Mouse (Mus musculus): Measurements from ENCODE around the gene Mpig6b.

Mpig6b gene

DNA sequence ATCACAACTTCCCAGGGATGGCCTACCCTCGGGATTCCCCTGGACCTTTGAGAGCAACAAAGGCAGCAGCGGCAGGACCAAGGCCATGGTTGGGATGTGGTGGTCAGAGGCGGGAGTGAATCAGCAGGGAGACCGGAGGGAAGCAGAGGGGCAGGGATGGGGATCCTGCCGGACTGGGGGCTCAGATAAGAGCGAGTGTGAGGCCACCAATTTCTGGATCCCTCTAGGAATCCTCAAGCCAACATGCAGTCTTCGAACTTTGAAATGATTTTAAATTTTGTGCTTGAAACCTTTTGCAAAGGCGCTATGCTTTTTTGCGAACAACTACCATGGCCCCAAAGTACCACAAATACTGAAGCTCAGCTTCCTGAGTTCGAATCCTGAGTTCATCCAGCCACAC is at the start of gene Mpig6b:
Mpig6b (minus strand) TSS at position 101 of the 400 bp plus-strand sequence.
- DNase-seq = no peak

GRCm38 (mm10) chr17:35115046-35116019 is 49.3 kb upstream of the Mpig6b start, which contains the start of gene Ly6g5b:
TSS of gene Ly6g5b (minus strand) at chr17:35115428.
- peak in 1 of 2 experiments; percentile 33 for DNase-seq

- DNase-seq = no peak
Observed at GRCm38 (mm10) chr17:35111774-35112173, 45.8 kb upstream of the Mpig6b start.

DNA sequence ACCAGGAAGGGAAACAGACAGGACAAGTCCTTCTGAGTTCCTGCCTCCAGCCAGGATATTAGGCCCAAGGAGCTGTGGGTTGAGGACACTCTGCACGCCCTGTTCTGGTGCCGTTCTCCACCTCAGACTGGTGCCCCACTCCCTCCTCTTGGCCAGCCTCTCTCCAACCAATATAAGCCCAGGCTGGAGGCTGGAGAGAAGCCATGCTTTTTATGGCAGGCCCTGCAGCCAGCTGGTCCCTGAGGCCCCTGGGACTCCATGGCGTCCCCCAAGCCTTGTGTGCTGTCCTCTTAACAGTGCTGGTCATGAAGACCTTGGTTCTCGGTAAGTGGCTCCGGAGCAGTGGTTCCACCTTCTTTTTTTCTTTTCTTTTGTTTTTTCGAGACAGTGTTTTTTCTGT is 42.1 kb upstream of the Mpig6b start, which contains the start of gene Ly6g5c:
Ly6g5c (plus strand) TSS at position 183 of the 400 bp plus-strand sequence.
- DNase-seq = no peak

DNA sequence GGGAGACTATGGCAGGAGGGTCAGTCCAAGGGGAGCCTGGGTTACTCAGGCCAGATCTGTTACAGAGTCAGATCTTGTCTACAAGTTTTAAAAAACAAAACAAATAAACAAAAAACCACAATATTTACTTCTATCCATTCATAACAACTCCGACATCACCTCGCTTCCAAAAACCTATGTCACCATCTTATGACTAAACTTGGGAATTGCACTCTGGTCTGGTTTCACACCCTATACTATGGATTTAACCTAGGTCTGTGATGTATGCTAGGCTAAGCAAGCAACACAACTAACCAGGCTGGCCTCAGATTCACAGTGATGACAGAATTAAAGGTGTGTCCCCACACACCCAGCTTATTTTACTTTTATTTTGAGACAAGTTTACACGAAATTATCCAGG is 40.5 kb upstream of the Mpig6b start:
- no peak for DNase-seq

DNA sequence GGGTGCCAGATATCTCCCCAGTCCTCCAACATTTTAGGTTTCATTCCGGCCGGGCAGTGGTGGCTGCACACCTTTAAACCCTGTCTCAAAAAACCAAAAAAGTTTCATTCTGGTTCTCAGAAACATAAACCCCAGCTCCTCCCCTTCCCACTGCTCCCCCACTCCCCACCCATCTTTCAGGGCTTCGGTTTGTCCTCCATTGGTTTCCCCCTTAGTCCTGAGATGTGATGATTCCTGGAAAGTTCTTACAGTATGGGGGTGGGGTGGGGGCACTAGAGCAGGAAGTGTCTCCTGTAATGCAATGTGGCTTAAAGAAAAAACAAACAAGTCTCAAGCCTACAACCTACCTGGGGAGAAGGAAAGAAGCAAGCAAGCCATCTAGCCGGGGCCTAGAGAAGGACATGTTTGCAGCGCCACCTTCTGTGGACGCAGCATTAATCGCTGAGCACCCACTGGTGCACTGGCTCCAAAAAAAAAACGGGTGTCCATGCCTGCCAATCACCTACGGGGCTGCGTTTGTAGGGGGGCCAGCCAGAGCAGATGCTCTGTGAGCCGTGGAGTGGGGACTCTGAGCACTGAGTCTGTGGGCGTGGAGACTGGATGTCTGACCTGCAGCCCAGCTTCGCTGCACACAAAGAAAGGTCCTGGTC is 39.9 kb upstream of the Mpig6b start:
- DNase-seq = no peak

DNA sequence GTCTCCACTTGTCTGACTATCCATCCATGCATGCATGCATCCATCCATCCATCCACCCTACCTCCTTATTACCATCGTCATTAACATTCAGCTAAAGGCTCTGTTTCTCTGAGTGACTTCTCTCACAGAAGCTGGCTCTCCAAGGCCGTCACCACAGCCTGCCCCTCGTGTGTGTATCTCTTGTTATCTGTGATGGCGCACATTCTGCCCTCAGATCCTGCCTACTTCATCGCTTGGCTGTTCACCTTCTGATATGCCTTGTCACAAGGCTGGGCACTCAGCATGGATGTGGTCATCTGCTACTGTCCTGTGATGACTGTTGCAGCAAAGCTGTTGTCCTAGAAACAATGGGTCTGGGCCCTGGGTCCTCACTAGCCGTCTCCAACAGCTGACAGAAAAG is 38.8 kb upstream of the Mpig6b start:
- no peak for DNase-seq

DNA sequence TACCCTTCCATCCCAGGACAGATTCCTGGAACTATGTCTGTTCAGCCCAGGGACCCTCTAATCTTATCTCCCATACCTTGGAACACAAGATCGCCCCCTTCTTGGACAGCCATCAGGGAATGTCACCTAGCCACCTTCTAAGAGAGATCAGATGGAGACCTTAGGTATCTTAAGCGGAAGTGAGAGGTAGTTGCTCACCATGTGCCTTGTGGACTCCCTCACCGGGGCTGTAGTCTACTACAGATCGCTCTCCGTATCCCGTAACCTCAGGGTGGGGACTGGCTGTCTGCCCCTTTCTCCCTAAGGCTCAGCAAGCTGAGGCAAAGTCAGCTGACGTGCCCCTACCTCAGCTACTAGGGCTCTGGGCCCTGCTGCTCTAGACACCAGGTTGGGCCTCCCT is 38.1 kb upstream of the Mpig6b start:
- DNase-seq = no peak

DNA sequence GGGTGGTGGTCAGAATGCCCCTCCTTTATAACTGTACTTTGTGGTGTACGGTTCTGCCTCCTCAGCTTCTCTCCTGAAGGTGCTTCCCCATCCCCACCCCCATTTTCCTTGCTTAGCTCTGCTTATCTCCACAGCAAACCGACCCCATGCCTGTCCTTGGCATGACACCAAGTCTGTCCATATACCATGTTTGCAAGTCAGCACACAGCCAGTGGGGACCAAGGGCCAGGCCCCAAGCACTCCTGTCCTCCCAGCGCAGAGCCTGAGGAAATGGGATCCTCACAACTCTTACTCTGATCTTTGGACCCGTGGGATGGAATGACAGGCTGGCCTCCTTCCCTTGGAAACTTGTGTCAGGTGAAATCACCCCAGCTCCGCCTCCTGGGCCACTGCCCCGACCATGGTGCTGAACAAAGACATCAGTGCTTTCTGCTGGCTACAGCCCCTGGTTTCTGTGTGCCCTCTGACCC is 37.3 kb upstream of the Mpig6b start:
- no peak for DNase-seq

- no peak for DNase-seq
Observed at GRCm38 (mm10) chr17:35102299-35102698, 36.3 kb upstream of the Mpig6b start.

DNA sequence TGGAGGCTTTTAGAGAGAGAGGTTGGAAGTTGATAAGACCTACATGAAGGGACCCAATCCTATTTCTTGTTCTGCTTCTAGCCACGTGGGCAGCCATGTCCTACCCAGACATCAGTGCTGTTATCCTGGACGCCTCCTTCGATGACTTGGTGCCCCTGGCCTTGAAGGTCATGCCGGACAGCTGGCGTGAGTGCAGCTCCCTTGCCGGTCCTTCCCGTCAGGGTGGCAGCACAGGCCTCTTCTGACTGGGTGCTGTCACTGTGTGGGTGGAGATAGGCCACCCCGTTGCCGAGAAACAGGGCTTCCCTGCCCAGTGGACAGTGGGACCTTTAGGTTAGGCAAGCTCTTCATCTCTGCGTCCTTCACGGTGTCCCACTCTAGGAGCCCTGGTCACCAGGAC is 35.2 kb upstream of the Mpig6b start:
- DNase-seq = no peak

- no peak for DNase-seq
Observed at GRCm38 (mm10) chr17:35100196-35100765, 34.3 kb upstream of the Mpig6b start.

DNA sequence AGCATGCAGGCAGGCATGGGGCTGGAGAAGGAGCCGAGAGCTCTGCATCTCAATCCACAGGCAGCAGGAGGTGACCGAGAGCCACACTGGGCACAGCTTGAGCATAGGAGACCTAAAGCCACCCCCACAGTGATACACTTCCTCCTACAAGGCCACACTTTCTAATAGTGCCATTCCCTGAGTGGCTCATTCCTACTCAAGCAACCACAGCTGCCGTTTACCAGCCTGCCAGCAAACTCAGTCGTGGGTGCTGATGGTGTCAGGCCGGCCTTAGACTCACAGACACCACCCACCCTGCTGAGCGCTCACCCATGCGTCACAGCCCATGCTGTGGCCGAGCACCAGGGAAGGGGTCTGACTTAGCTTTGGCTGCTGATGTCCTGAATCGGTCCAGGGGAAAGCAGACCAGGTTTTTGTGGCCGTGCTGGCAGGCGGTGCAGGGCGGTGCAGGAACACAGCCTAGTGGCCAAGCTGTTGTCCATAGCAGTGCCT is 31.2 kb upstream of the Mpig6b start:
- DNase-seq = no peak

- no peak for DNase-seq
Observed at GRCm38 (mm10) chr17:35096597-35096996, 30.6 kb upstream of the Mpig6b start.

- no peak for DNase-seq
Observed at GRCm38 (mm10) chr17:35094475-35095365, 28.7 kb upstream of the Mpig6b start.

GRCm38 (mm10) chr17:35092403-35093198 is 26.6 kb upstream of the Mpig6b start:
- no peak for DNase-seq

- DNase-seq = no peak
Observed at GRCm38 (mm10) chr17:35090166-35090932, 24.4 kb upstream of the Mpig6b start.

GRCm38 (mm10) chr17:35088825-35089644 is 23.1 kb upstream of the Mpig6b start, which contains the start of gene Abhd16a:
TSS of gene Abhd16a (plus strand) at chr17:35089263.
- DNase-seq = peak; percentile 85 to 89

DNA sequence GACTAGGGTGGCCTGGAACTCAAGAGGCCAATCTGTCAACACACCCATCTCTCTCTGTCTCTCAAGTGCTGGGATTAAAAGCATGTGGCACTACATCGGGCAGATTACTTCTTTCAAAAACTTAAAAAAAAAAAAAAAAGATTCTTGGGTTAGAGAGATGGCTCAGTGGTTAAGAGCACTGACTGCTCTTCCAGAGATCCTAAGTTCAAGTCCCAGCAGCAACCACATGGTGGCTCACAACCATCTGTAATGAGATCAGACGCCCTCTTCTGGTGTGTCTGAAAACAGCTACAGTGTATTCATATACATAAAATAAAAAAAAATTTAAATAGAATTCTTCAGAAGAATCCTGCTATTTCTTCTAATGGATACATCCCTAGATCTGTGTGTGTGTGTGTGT is 22.2 kb upstream of the Mpig6b start:
- DNase-seq = no peak
